Mouse (Mus musculus) CH12.LX (cell line): ENCODE results near the gene Rfc5. TPM values are rescaled to one million over a fixed set of nuclear protein-coding genes. Genes with fewer than 3 reads are reported as not detected.

Experiments used
- DNase-seq: peaks from one replicate; pipeline ENCODE4 v3.0.0-alpha.2; 2013; ENCODE audit errors: extremely low read depth
- H3K27ac ChIP-seq: 2 replicates; pipeline ENCODE4 v1.5.1; 2012; ENCODE audit warnings: low read depth, mild to moderate bottlenecking, control low read depth, moderate library complexity; ENCODE audit not compliant: insufficient read depth
- H3K27me3 ChIP-seq: replicated peaks from 2 replicates; pipeline ENCODE3; 2012; ENCODE audit warnings: inconsistent platforms
- H3K36me3 ChIP-seq, 2 experiments: replicated peaks in 1 of 2; 2 replicates each; pipeline versions ENCODE3 to v1.6.1; 2012; ENCODE audit warnings: inconsistent platforms in 1 of 2, low read length in 1 of 2, mild to moderate bottlenecking in 1 of 2, mixed read lengths in 1 of 2, moderate library complexity in 1 of 2; ENCODE audit not compliant: control insufficient read depth in 1 of 2, insufficient read depth in 1 of 2
- H3K4me1 ChIP-seq, 2 experiments: 2 replicates each; pipeline ENCODE4 v1.6.1; 2012; ENCODE audit warnings: inconsistent platforms in 1 of 2, moderate library complexity in 1 of 2; ENCODE audit not compliant: insufficient read depth in 2 of 2, control insufficient read depth in 1 of 2
- H3K4me2 ChIP-seq: 2 replicates; pipeline ENCODE4 v1.6.1; 2012; ENCODE audit warnings: low read depth, mild to moderate bottlenecking, control low read depth; ENCODE audit not compliant: poor library complexity, insufficient read depth, severe bottlenecking
- H3K4me3 ChIP-seq, 3 experiments: fragments of 150-350 bp in 1 of 3; sonication (generic) in 1 of 3; replicated peaks in 1 of 3; 2 replicates each; pipeline versions ENCODE3 to v1.5.1; 2011 to 2012; ENCODE audit warnings: low read depth in 2 of 3, low read length in 2 of 3, mild to moderate bottlenecking in 2 of 3, moderate library complexity in 2 of 3, control low read depth in 1 of 3, improper control_type of control experiment in 1 of 3, inconsistent platforms in 1 of 3, mixed read lengths in 1 of 3; ENCODE audit not compliant: poor library complexity in 1 of 3
- H3K79me2 ChIP-seq: replicated peaks from 2 replicates; pipeline ENCODE4 v1.6.1; 2012; ENCODE audit warnings: mild to moderate bottlenecking, moderate library complexity; ENCODE audit not compliant: control insufficient read depth, poor library complexity, insufficient read depth, severe bottlenecking; ENCODE audit errors: extremely low read depth
- H3K9ac ChIP-seq: 2 replicates; pipeline ENCODE4 v1.6.1; 2012; ENCODE audit warnings: low read depth, mild to moderate bottlenecking, control low read depth, moderate library complexity; ENCODE audit not compliant: insufficient read depth
- H3K9me3 ChIP-seq: replicated peaks from 2 replicates; pipeline ENCODE3; 2012; ENCODE audit warnings: low read length, inconsistent platforms, mixed read lengths
- BHLHE40 ChIP-seq: IDR thresholded peaks from 2 replicates; pipeline ENCODE4 v1.6.1; 2011; ENCODE audit warnings: mild to moderate bottlenecking, low read depth, low read length, improper control_type of control experiment
- CHD1 ChIP-seq: IDR thresholded peaks from 2 replicates; pipeline ENCODE4 v1.6.1; 2012; ENCODE audit warnings: low read depth, low read length, improper control_type of control experiment, inconsistent platforms
- ELF1 ChIP-seq: IDR thresholded peaks from 2 replicates; pipeline ENCODE4 v1.6.1; 2014; ENCODE audit warnings: low read depth, mild to moderate bottlenecking, inconsistent platforms, low read length, improper control_type of control experiment
- ETS1 ChIP-seq: conservative IDR thresholded peaks from 2 replicates; pipeline ENCODE4 v1.6.1; 2012; ENCODE audit warnings: low read depth, mild to moderate bottlenecking, inconsistent platforms, low read length, improper control_type of control experiment, moderate library complexity
- GABPA ChIP-seq: IDR thresholded peaks from 2 replicates; pipeline ENCODE4 v1.6.1; 2012; ENCODE audit warnings: low read depth, low read length, improper control_type of control experiment, inconsistent platforms; ENCODE audit not compliant: insufficient replicate concordance
- HCFC1 ChIP-seq: IDR thresholded peaks from 2 replicates; pipeline ENCODE4 v1.6.1; 2012; ENCODE audit warnings: low read depth, mild to moderate bottlenecking, inconsistent platforms, low read length, improper control_type of control experiment
- KAT2A ChIP-seq: IDR thresholded peaks from 2 replicates; pipeline ENCODE4 v1.6.1; 2012; ENCODE audit warnings: low read length, improper control_type of control experiment, inconsistent platforms; ENCODE audit not compliant: insufficient replicate concordance
- MAZ ChIP-seq: IDR thresholded peaks from 2 replicates; pipeline ENCODE4 v1.6.1; 2012; ENCODE audit warnings: low read depth, mild to moderate bottlenecking, inconsistent platforms, low read length, improper control_type of control experiment, moderate library complexity
- MEF2A ChIP-seq: IDR thresholded peaks from 2 replicates; pipeline ENCODE4 v1.6.1; 2014; ENCODE audit warnings: low read depth, mild to moderate bottlenecking, inconsistent platforms, low read length, improper control_type of control experiment, borderline replicate concordance
- MXI1 ChIP-seq: IDR thresholded peaks from 2 replicates; pipeline ENCODE4 v1.6.1; 2011; ENCODE audit warnings: mild to moderate bottlenecking, low read depth, low read length, improper control_type of control experiment
- MYC ChIP-seq: IDR thresholded peaks from 2 replicates; pipeline ENCODE4 v1.6.1; 2011; ENCODE audit warnings: low read depth, mild to moderate bottlenecking, improper control_type of control experiment, low read length
- NELFE ChIP-seq: IDR thresholded peaks from 2 replicates; pipeline ENCODE4 v1.6.1; 2011; ENCODE audit warnings: low read depth, low read length, improper control_type of control experiment
- NRF1 ChIP-seq: IDR thresholded peaks from 2 replicates; pipeline ENCODE4 v1.6.1; 2014; ENCODE audit warnings: low read depth, mild to moderate bottlenecking, inconsistent platforms, low read length, improper control_type of control experiment, moderate library complexity
- PAX5 ChIP-seq: IDR thresholded peaks from 2 replicates; pipeline ENCODE4 v1.6.1; 2012; ENCODE audit warnings: low read length, inconsistent platforms, mixed read lengths
- POLR2AphosphoS2 ChIP-seq: IDR thresholded peaks from 2 replicates; pipeline ENCODE4 v1.6.1; 2011; ENCODE audit warnings: low read depth, low read length, improper control_type of control experiment
- RCOR1 ChIP-seq: conservative IDR thresholded peaks from 2 replicates; pipeline ENCODE4 v1.6.1; 2012; ENCODE audit warnings: low read depth, mild to moderate bottlenecking, inconsistent platforms, low read length, improper control_type of control experiment
- SIN3A ChIP-seq: IDR thresholded peaks from 2 replicates; pipeline ENCODE4 v1.6.1; 2012; ENCODE audit warnings: low read length, improper control_type of control experiment, inconsistent platforms
- SMC3 ChIP-seq: IDR thresholded peaks from 2 replicates; pipeline ENCODE4 v1.6.1; 2011; ENCODE audit warnings: low read depth, low read length, improper control_type of control experiment
- TBP ChIP-seq: conservative IDR thresholded peaks from 2 replicates; pipeline ENCODE4 v1.6.1; 2011; ENCODE audit warnings: low read depth, low read length, improper control_type of control experiment
- TCF12 ChIP-seq: IDR thresholded peaks from 2 replicates; pipeline ENCODE4 v1.6.1; 2014; ENCODE audit warnings: low read depth, mild to moderate bottlenecking, inconsistent platforms, low read length, improper control_type of control experiment
- UBTF ChIP-seq: IDR thresholded peaks from 2 replicates; pipeline ENCODE4 v1.6.1; 2012; ENCODE audit warnings: low read depth, mild to moderate bottlenecking, inconsistent platforms, low read length, improper control_type of control experiment, moderate library complexity
- USF1 ChIP-seq: IDR thresholded peaks from 2 replicates; pipeline ENCODE4 v1.6.1; 2014; ENCODE audit warnings: low read depth, mild to moderate bottlenecking, inconsistent platforms, low read length, improper control_type of control experiment
- USF2 ChIP-seq: conservative IDR thresholded peaks from 2 replicates; pipeline ENCODE4 v1.6.1; 2011; ENCODE audit warnings: low read depth, low read length, improper control_type of control experiment
- ZKSCAN1 ChIP-seq: IDR thresholded peaks from 2 replicates; pipeline ENCODE4 v1.6.1; 2012; ENCODE audit warnings: low read depth, inconsistent platforms, low read length, improper control_type of control experiment, borderline replicate concordance
- ZNF384 ChIP-seq: IDR thresholded peaks from 2 replicates; pipeline ENCODE4 v1.6.1; 2012; ENCODE audit warnings: low read depth, low read length, improper control_type of control experiment, inconsistent platforms
- dilution Hi-C: fragments of 300-500 bp; cut with MboI; formaldehyde crosslinking; loops from 2 replicates; pipeline ENCODE4 v1.14.3; 2020; ENCODE audit warnings: low sequenced_read_pairs; ENCODE audit not compliant: extremely low pct_unique_long_range_greater_than_20kb, extremely low pct_ligation_motif_present
- in situ Hi-C: fragments of 300-500 bp; cut with MboI; formaldehyde crosslinking; loops from 3 replicates; pipeline ENCODE4 v1.14.3; 2019; ENCODE audit warnings: low sequenced_read_pairs, low pct_ligation_motif_present, low pct_unique_long_range_greater_than_20kb, mixed read lengths
- polyA plus RNA-seq: library from polyadenylated mRNA; unstranded; fragments of >175 nt; gene quantifications from 2 replicates; pipeline ENCODE4 v1.2.1, GENCODE M21; 2012; ENCODE audit warnings: low read depth; ENCODE audit not compliant: insufficient read length
- total RNA-seq, 2 experiments: library from RNA; depleted of rRNA; stranded (reverse); fragments of 300-350 nt in 1 of 2; fragments of >200 nt in 1 of 2; gene quantifications; 2 replicates each; pipeline ENCODE4 v1.2.3; 2012 to 2014

Gene Rfc5
- total and polyA plus RNA-seq, 3 experiments = 137 to 221 (median 186) TPM

- no peaks in the 10 kb centered on the region for H3K27me3 ChIP-seq
- in situ Hi-C loops = no loop called here
- H3K4me3 ChIP-seq = no peak overlapping the region
- H3K79me2 ChIP-seq = peaks cover 7% of the 10 kb centered on the region
- no peak overlapping the region for H3K4me2 ChIP-seq
- DNase-seq = no peak
- peaks cover 10 to 44% of the 10 kb centered on the region in 2 experiments for H3K4me1 ChIP-seq
- H3K9me3 ChIP-seq = no peaks in the 10 kb centered on the region
- TF ChIP-seq MXI1 (no peak), GABPA (no peak)
- no peak overlapping the region for H3K9ac ChIP-seq
- dilution Hi-C loops = no loop called here
- peaks cover 54 to 69% of the 10 kb centered on the region in 2 experiments for H3K36me3 ChIP-seq
- no peak overlapping the region for H3K27ac ChIP-seq
Observed at GRCm38 (mm10) chr5:117364821-117365220, 24.0 kb downstream of the Rfc5 start.

GRCm38 (mm10) chr5:117363066-117363782, 25.6 kb downstream of the Rfc5 start:
- in situ Hi-C loops = no loop called here
- H3K79me2 ChIP-seq = peaks cover 7% of the 10 kb centered on the region
- H3K36me3 ChIP-seq = peaks cover 38 to 55% of the 10 kb centered on the region in 2 experiments
- H3K27ac ChIP-seq = no peak overlapping the region
- H3K9me3 ChIP-seq = no peaks in the 10 kb centered on the region
- no peak for TF ChIP-seq MXI1
- no peak for TF ChIP-seq PAX5
- TF ChIP-seq KAT2A = no peak
- no peak for TF ChIP-seq USF1
- TF ChIP-seq TBP = no peak
- no peak for TF ChIP-seq ELF1
- TF ChIP-seq ETS1 = no peak
- TF ChIP-seq BHLHE40 = no peak
- TF ChIP-seq TCF12 = no peak
- TF ChIP-seq NELFE = no peak
- TF ChIP-seq NRF1 = no peak
- peaks cover 10 to 54% of the 10 kb centered on the region in 2 experiments for H3K4me1 ChIP-seq
- dilution Hi-C loops = no loop called here
- no peak overlapping the region for H3K9ac ChIP-seq
- no peak overlapping the region for H3K4me2 ChIP-seq
- DNase-seq = no peak
- H3K4me3 ChIP-seq = no peak overlapping the region
- no peaks in the 10 kb centered on the region for H3K27me3 ChIP-seq

GRCm38 (mm10) chr5:117361590-117361989, 27.3 kb downstream of the Rfc5 start:
- H3K27ac ChIP-seq = no peak overlapping the region
- dilution Hi-C loops = no loop called here
- TF ChIP-seq RCOR1 = no peak
- TF ChIP-seq ELF1 = no peak
- TF ChIP-seq SMC3 = no peak
- TF ChIP-seq POLR2AphosphoS2 = no peak
- no peak for TF ChIP-seq SIN3A
- TF ChIP-seq ETS1 = no peak
- TF ChIP-seq TCF12 = no peak
- TF ChIP-seq MEF2A = no peak
- no peak for TF ChIP-seq NRF1
- no peak for TF ChIP-seq HCFC1
- no peak for TF ChIP-seq UBTF
- no peak for TF ChIP-seq PAX5
- no peak for TF ChIP-seq MAZ
- TF ChIP-seq MYC = no peak
- TF ChIP-seq CHD1 = no peak
- TF ChIP-seq ZKSCAN1 = no peak
- TF ChIP-seq BHLHE40 = no peak
- no peak for TF ChIP-seq ZNF384
- no peak for TF ChIP-seq USF2

More at GRCm38 (mm10) chr5:117361590-117361989, 27.3 kb downstream of the Rfc5 start:
- H3K9me3 ChIP-seq = no peaks in the 10 kb centered on the region
- DNase-seq = no peak
- H3K9ac ChIP-seq = no peak overlapping the region
- in situ Hi-C loops = no loop called here
- no peak overlapping the region for H3K4me3 ChIP-seq
- no peak overlapping the region for H3K4me2 ChIP-seq
- no peaks in the 10 kb centered on the region for H3K27me3 ChIP-seq
- H3K4me1 ChIP-seq = peaks cover 10 to 55% of the 10 kb centered on the region in 2 experiments
- H3K79me2 ChIP-seq = peaks cover 16% of the 10 kb centered on the region
- peaks cover 31 to 43% of the 10 kb centered on the region in 2 experiments for H3K36me3 ChIP-seq
